Mouse (Mus musculus): ENCODE results near the gene Nags. TPM values are rescaled to one million over a fixed set of nuclear protein-coding genes. Genes with fewer than 3 reads are reported as not detected.
"Not testable (repeated sequence)": the region's sequence is repeated elsewhere in the genome, so short reads cannot be mapped to it uniquely, and the experiment has no call there.

The Nags gene
- polyA plus RNA-seq, 1 experiment, result 8.0 TPM

GRCm38 (mm10) chr11:102156786-102157089 lies 11.4 kb downstream of the Nags start:
- Histone ChIP-seq H3K4me3 (ENCODE audit: control insufficient read depth, low read depth, low read length) (no peak overlapping the region), H3K27me3 (ENCODE audit: control insufficient read depth, insufficient read depth, low read length) (no peaks in the 10 kb centered on the region), H3K27ac (ENCODE audit: control insufficient read depth, insufficient read depth, low read depth, low read length) (no peak overlapping the region), H3K4me1 (ENCODE audit: control insufficient read depth, insufficient read depth, low read length) (peaks cover 3% of the 10 kb centered on the region), H3K36me3 (ENCODE audit: control insufficient read depth, insufficient read depth, low read length) (no peaks in the 10 kb centered on the region)
- no peak for TF ChIP-seq POLR2A (IDR thresholded peaks at IDR 0.05; ENCODE audit: control insufficient read depth, low read depth, low read length)
- no peak for TF ChIP-seq CTCF (IDR thresholded peaks at IDR 0.05; ENCODE audit: control insufficient read depth, insufficient read depth, insufficient replicate concordance, low read depth, low read length)

GRCm38 (mm10) chr11:102158024-102158423 lies 12.7 kb downstream of the Nags start:
- H3K36me3 ChIP-seq (ENCODE audit: control insufficient read depth, insufficient read depth, low read length); H3K4me1 ChIP-seq (ENCODE audit: control insufficient read depth, insufficient read depth, low read length); H3K4me3 ChIP-seq (ENCODE audit: control insufficient read depth, low read depth, low read length); H3K27me3 ChIP-seq (ENCODE audit: control insufficient read depth, insufficient read depth, low read length); H3K27ac ChIP-seq (ENCODE audit: control insufficient read depth, insufficient read depth, low read depth, low read length): not testable (repeated sequence)

- Histone ChIP-seq H3K4me1 (ENCODE audit: control insufficient read depth, insufficient read depth, low read length) (peaks cover 3% of the 10 kb centered on the region), H3K4me3 (ENCODE audit: control insufficient read depth, low read depth, low read length) (no peak overlapping the region)
These were observed 14.5 kb downstream of the Nags start for GRCm38 (mm10) chr11:102159781-102160180.

GRCm38 (mm10) chr11:102165971-102166722 lies 20.8 kb downstream of the Nags start:
- Histone ChIP-seq H3K4me1 (ENCODE audit: control insufficient read depth, insufficient read depth, low read length) (no peaks in the 10 kb centered on the region), H3K36me3 (ENCODE audit: control insufficient read depth, insufficient read depth, low read length) (peaks cover 6% of the 10 kb centered on the region), H3K27ac (ENCODE audit: control insufficient read depth, insufficient read depth, low read depth, low read length) (no peak overlapping the region), H3K27me3 (ENCODE audit: control insufficient read depth, insufficient read depth, low read length) (no peaks in the 10 kb centered on the region), H3K4me3 (ENCODE audit: control insufficient read depth, low read depth, low read length) (no peak overlapping the region)
- TF ChIP-seq POLR2A (IDR thresholded peaks at IDR 0.05; ENCODE audit: control insufficient read depth, low read depth, low read length), result no peak
- TF ChIP-seq CTCF (IDR thresholded peaks at IDR 0.05; ENCODE audit: control insufficient read depth, insufficient read depth, insufficient replicate concordance, low read depth, low read length), result no peak

More at GRCm38 (mm10) chr11:102159781-102160180, 14.5 kb downstream of the Nags start:
- H3K27me3 ChIP-seq (ENCODE audit: control insufficient read depth, insufficient read depth, low read length), result no peaks in the 10 kb centered on the region
- no peak overlapping the region for H3K27ac ChIP-seq (ENCODE audit: control insufficient read depth, insufficient read depth, low read depth, low read length)
- TF ChIP-seq POLR2A (IDR thresholded peaks at IDR 0.05; ENCODE audit: control insufficient read depth, low read depth, low read length), result no peak
- TF ChIP-seq CTCF (IDR thresholded peaks at IDR 0.05; ENCODE audit: control insufficient read depth, insufficient read depth, insufficient replicate concordance, low read depth, low read length), result no peak
- H3K36me3 ChIP-seq (ENCODE audit: control insufficient read depth, insufficient read depth, low read length), result peaks cover 2% of the 10 kb centered on the region

- H3K4me3 ChIP-seq (ENCODE audit: control insufficient read depth, low read depth, low read length), result no peak overlapping the region
- no peaks in the 10 kb centered on the region for H3K4me1 ChIP-seq (ENCODE audit: control insufficient read depth, insufficient read depth, low read length)
- no peak for TF ChIP-seq POLR2A (IDR thresholded peaks at IDR 0.05; ENCODE audit: control insufficient read depth, low read depth, low read length)
- TF ChIP-seq CTCF (IDR thresholded peaks at IDR 0.05; ENCODE audit: control insufficient read depth, insufficient read depth, insufficient replicate concordance, low read depth, low read length), result no peak
- no peak overlapping the region for H3K27ac ChIP-seq (ENCODE audit: control insufficient read depth, insufficient read depth, low read depth, low read length)
- H3K36me3 ChIP-seq (ENCODE audit: control insufficient read depth, insufficient read depth, low read length), result peaks cover 6% of the 10 kb centered on the region
- no peaks in the 10 kb centered on the region for H3K27me3 ChIP-seq (ENCODE audit: control insufficient read depth, insufficient read depth, low read length)
These were observed 22.2 kb downstream of the Nags start for GRCm38 (mm10) chr11:102167539-102167938.

- Histone ChIP-seq H3K4me3 (ENCODE audit: control insufficient read depth, low read depth, low read length) (no peak overlapping the region), H3K36me3 (ENCODE audit: control insufficient read depth, insufficient read depth, low read length) (peaks cover 4% of the 10 kb centered on the region), H3K27ac (ENCODE audit: control insufficient read depth, insufficient read depth, low read depth, low read length) (no peak overlapping the region), H3K27me3 (ENCODE audit: control insufficient read depth, insufficient read depth, low read length) (no peaks in the 10 kb centered on the region), H3K4me1 (ENCODE audit: control insufficient read depth, insufficient read depth, low read length) (no peaks in the 10 kb centered on the region)
- no peak for TF ChIP-seq POLR2A (IDR thresholded peaks at IDR 0.05; ENCODE audit: control insufficient read depth, low read depth, low read length)
- no peak for TF ChIP-seq CTCF (IDR thresholded peaks at IDR 0.05; ENCODE audit: control insufficient read depth, insufficient read depth, insufficient replicate concordance, low read depth, low read length)
These were observed 23.4 kb downstream of the Nags start for GRCm38 (mm10) chr11:102168689-102169088.

- no peak overlapping the region for H3K27ac ChIP-seq (ENCODE audit: control insufficient read depth, insufficient read depth, low read depth, low read length)
- no peaks in the 10 kb centered on the region for H3K27me3 ChIP-seq (ENCODE audit: control insufficient read depth, insufficient read depth, low read length)
- TF ChIP-seq POLR2A (IDR thresholded peaks at IDR 0.05; ENCODE audit: control insufficient read depth, low read depth, low read length), result no peak
- no peak for TF ChIP-seq CTCF (IDR thresholded peaks at IDR 0.05; ENCODE audit: control insufficient read depth, insufficient read depth, insufficient replicate concordance, low read depth, low read length)
- H3K4me3 ChIP-seq (ENCODE audit: control insufficient read depth, low read depth, low read length), result no peak overlapping the region
- no peaks in the 10 kb centered on the region for H3K36me3 ChIP-seq (ENCODE audit: control insufficient read depth, insufficient read depth, low read length)
- no peaks in the 10 kb centered on the region for H3K4me1 ChIP-seq (ENCODE audit: control insufficient read depth, insufficient read depth, low read length)
These were observed 34.5 kb downstream of the Nags start for GRCm38 (mm10) chr11:102179836-102180235.

- no peaks in the 10 kb centered on the region for H3K4me1 ChIP-seq (ENCODE audit: control insufficient read depth, insufficient read depth, low read length)
- H3K4me3 ChIP-seq (ENCODE audit: control insufficient read depth, low read depth, low read length), result peak overlapping the region; percentile 99
- H3K27ac ChIP-seq (ENCODE audit: control insufficient read depth, insufficient read depth, low read depth, low read length), result peak overlapping the region; percentile 72
- TF ChIP-seq POLR2A (IDR thresholded peaks at IDR 0.05; ENCODE audit: control insufficient read depth, low read depth, low read length) (no peak), CTCF (IDR thresholded peaks at IDR 0.05; ENCODE audit: control insufficient read depth, insufficient read depth, insufficient replicate concordance, low read depth, low read length) (no peak)
- H3K27me3 ChIP-seq (ENCODE audit: control insufficient read depth, insufficient read depth, low read length), result no peaks in the 10 kb centered on the region
- H3K36me3 ChIP-seq (ENCODE audit: control insufficient read depth, insufficient read depth, low read length), result no peaks in the 10 kb centered on the region
These were observed 38.9 kb downstream of the Nags start for GRCm38 (mm10) chr11:102184253-102184645.
